Mouse (Mus musculus) layer of hippocampus, postnatal 36 days (tissue): ENCODE data around the gene Slc9a5. TPM values are rescaled to one million over a fixed set of nuclear protein-coding genes. Genes with fewer than 3 reads are reported as not detected.

Experiments used
- DNase-seq, 2 experiments: peaks; one replicate each; pipeline ENCODE4 v3.0.0; 2022
- microRNA-seq, 2 experiments: library from miRNA; unstranded; fragments of <30 nt; microRNA quantifications; one replicate each; pipeline ENCODE4 v1.2.0; 2021
- total RNA-seq, 2 experiments: library from RNA; stranded (reverse); gene quantifications; 2 replicates each; pipeline ENCODE4 v1.2.3; 2021

Gene Slc9a5
- total RNA-seq, 2 experiments from 2014 or later = 12.2 to 13.7 TPM

DNA sequence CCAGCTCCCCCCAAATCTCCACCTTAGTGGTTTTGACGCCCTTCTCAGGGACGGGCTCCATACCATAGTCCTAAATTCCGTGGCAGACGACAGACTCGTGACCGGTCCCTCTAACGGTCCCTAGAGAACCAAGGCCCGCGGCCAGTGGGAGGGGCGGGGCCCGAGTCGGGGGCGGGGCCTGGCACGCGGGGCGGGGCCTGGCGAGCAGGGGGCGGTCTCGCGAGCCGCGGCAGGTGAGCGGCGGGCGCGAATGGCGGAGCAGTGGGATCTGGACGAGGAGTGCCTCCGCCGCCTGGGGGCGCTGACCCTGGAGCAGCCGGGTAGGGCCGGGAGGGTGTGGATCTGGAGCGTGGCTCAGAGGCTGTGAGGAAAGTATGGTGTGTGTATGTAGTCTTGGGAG is 64.7 kb downstream of the Slc9a5 start, which contains the start of the genes Kctd19 and Lrrc36:
TSS of gene Kctd19 (minus strand) at position 112 of the 400 bp plus-strand sequence.
TSS of gene Lrrc36 (plus strand) at position 181 of the 400 bp plus-strand sequence.
- DNase-seq = no peak

- DNase-seq = no peak
These were observed 70.3 kb downstream of the Slc9a5 start for GRCm38 (mm10) chr8:105418992-105419391.

Small RNA genes within 50 kb of the gene (microRNA-seq; reads per million reads assigned to microRNA genes)
- 0 reads per million in 2 experiments for gene Gm27320
- 9,820 to 11,558 reads per million in 2 experiments for gene Mir328

Other genes with a start within 250 kb of the Slc9a5 start
- not detected for gene Ces4a, start 217.0 kb upstream of the Slc9a5 start, total RNA-seq
- 10 to 100 TPM; 20.1 to 24.7 TPM for gene Cbfb, start 178.2 kb upstream of the Slc9a5 start, total RNA-seq
- 10 to 100 TPM; 36.5 to 39.2 TPM for gene D230025D16Rik, start 123.7 kb upstream of the Slc9a5 start, total RNA-seq
- gene B3gnt9, start 93.7 kb upstream of the Slc9a5 start, total RNA-seq = 1 to 10 TPM; 2.2 to 2.6 TPM
- gene Tradd, start 84.2 kb upstream of the Slc9a5 start, total RNA-seq = 1 to 10 TPM; 8.2 to 9.0 TPM
- 1 to 10 TPM; 1.0 TPM for gene Fbxl8, start 84.2 kb upstream of the Slc9a5 start, total RNA-seq
- 1 to 10 TPM; 4.9 to 7.0 TPM for gene Hsf4, start 79.0 kb upstream of the Slc9a5 start, total RNA-seq
- 1 to 10 TPM; 6.9 to 9.1 TPM for gene Nol3, start 72.7 kb upstream of the Slc9a5 start, total RNA-seq
- gene 4931428F04Rik, start 59.0 kb upstream of the Slc9a5 start, total RNA-seq = 10 to 100 TPM; 20.5 to 23.4 TPM
- gene Exoc3l, start 52.7 kb upstream of the Slc9a5 start, total RNA-seq = 1 to 10 TPM; 1.3 to 1.7 TPM
- 10 to 100 TPM; 35.3 to 36.7 TPM for gene E2f4, start 51.2 kb upstream of the Slc9a5 start, total RNA-seq
- gene Elmo3, start 43.2 kb upstream of the Slc9a5 start, total RNA-seq = under 1 TPM; 0.77 to 0.81 TPM
- gene Lrrc29, start 22.6 kb upstream of the Slc9a5 start, total RNA-seq = 1 to 10 TPM; 5.9 to 7.8 TPM
- gene Tmem208, start 22.5 kb upstream of the Slc9a5 start, total RNA-seq = 10 to 100 TPM; 44.1 to 47.9 TPM
- gene Fhod1, start 890 bp upstream of the Slc9a5 start, total RNA-seq = 1 to 10 TPM; 1.8 to 1.9 TPM
- 1 to 10 TPM; 1.2 to 2.1 TPM for gene Plekhg4, start 24.4 kb downstream of the Slc9a5 start, total RNA-seq
- gene Kctd19, start 64.7 kb downstream of the Slc9a5 start, total RNA-seq = not detected
- gene Lrrc36, start 64.7 kb downstream of the Slc9a5 start, total RNA-seq = under 1 TPM; 0.27 to 0.81 TPM
- gene Tppp3, start 122.7 kb downstream of the Slc9a5 start, total RNA-seq = 10 to 100 TPM; 31.9 TPM
- 10 to 100 TPM; 32.8 to 37.6 TPM for gene Zdhhc1, start 148.1 kb downstream of the Slc9a5 start, total RNA-seq
- gene Hsd11b2, start 169.9 kb downstream of the Slc9a5 start, total RNA-seq = not detected
- 100 to 1,000 TPM; 288 to 305 TPM for gene Atp6v0d1, start 217.2 kb downstream of the Slc9a5 start, total RNA-seq